Mouse (Mus musculus) liver, embryonic 11.5 days (tissue): ENCODE measurements around the gene Hist1h1d. TPM values are rescaled to one million over a fixed set of nuclear protein-coding genes. Genes with fewer than 3 reads are reported as not detected.
"Not testable (repeated sequence)": the region's sequence is repeated elsewhere in the genome, so short reads cannot be mapped to it uniquely, and the experiment has no call there.

Experiments used
- ATAC-seq: fragments of 200-750 bp; cut with Nextera tagmentation; replicated peaks from 2 replicates; pipeline ENCODE4 v1.8.0; 2017; ENCODE audit warnings: moderate number of reproducible peaks, mild to moderate bottlenecking, moderate TSS enrichment, moderate library complexity; ENCODE audit not compliant: low FRiP score
- DNase-seq: peaks from one replicate; pipeline ENCODE4 v3.0.0-alpha.2; 2017; ENCODE audit warnings: low spot score
- H3K27ac ChIP-seq: fragments of 300-500 bp; sonication (generic); 2 replicates; pipeline ENCODE4 v1.5.1; 2014; ENCODE audit warnings: mild to moderate bottlenecking, low read depth, low read length, control low read depth
- H3K27me3 ChIP-seq: fragments of 300-500 bp; sonication (generic); replicated peaks from 2 replicates; pipeline ENCODE4 v1.6.1; 2014; ENCODE audit warnings: low read length, mixed read lengths; ENCODE audit not compliant: control insufficient read depth, insufficient read depth
- H3K36me3 ChIP-seq: fragments of 300-500 bp; sonication (generic); 2 replicates; pipeline ENCODE4 v1.6.1; 2014; ENCODE audit warnings: mild to moderate bottlenecking, low read length, moderate library complexity, mixed read lengths; ENCODE audit not compliant: control insufficient read depth, insufficient read depth
- H3K4me1 ChIP-seq: fragments of 300-500 bp; sonication (generic); replicated peaks from 2 replicates; pipeline ENCODE4 v1.6.1; 2014; ENCODE audit warnings: low read length, mixed read lengths; ENCODE audit not compliant: control insufficient read depth, insufficient read depth
- H3K4me2 ChIP-seq: fragments of 300-500 bp; sonication (generic); 2 replicates; pipeline ENCODE4 v1.6.1; 2014; ENCODE audit warnings: mild to moderate bottlenecking, control low read depth, moderate library complexity
- H3K4me3 ChIP-seq: fragments of 300-500 bp; sonication (generic); 2 replicates; pipeline ENCODE4 v1.5.1; 2014; ENCODE audit warnings: low read depth, low read length, control low read depth
- H3K9ac ChIP-seq: fragments of 300-500 bp; sonication (generic); 2 replicates; pipeline ENCODE4 v1.6.1; 2014; ENCODE audit warnings: low read depth, low read length, control low read depth
- H3K9me3 ChIP-seq: fragments of 300-500 bp; sonication (generic); 2 replicates; pipeline ENCODE4 v1.6.1; 2016; ENCODE audit warnings: low read length, inconsistent platforms, mixed read lengths; ENCODE audit not compliant: control insufficient read depth
- WGBS: fragments of 180-500 bp; shearing (Covaris S2); extraction: QIAGEN DNeasy Blood & Tissue Kit; methylation state at CpG from one replicate; pipeline ENCODE4 v1.1.7; 2014; 5-methylcytosine and 5-hydroxymethylcytosine counted together
- polyA plus RNA-seq: library from polyadenylated mRNA; unstranded; fragments of >200 nt; fragmentation: Nextera tagmentation; extraction: Ambion mirVana; gene quantifications from 2 replicates; pipeline ENCODE4 v1.2.1, GENCODE M21; 2014

The Hist1h1d gene
- polyA plus RNA-seq, 1 experiment from 2014 or later, result 0.82 TPM

DNA sequence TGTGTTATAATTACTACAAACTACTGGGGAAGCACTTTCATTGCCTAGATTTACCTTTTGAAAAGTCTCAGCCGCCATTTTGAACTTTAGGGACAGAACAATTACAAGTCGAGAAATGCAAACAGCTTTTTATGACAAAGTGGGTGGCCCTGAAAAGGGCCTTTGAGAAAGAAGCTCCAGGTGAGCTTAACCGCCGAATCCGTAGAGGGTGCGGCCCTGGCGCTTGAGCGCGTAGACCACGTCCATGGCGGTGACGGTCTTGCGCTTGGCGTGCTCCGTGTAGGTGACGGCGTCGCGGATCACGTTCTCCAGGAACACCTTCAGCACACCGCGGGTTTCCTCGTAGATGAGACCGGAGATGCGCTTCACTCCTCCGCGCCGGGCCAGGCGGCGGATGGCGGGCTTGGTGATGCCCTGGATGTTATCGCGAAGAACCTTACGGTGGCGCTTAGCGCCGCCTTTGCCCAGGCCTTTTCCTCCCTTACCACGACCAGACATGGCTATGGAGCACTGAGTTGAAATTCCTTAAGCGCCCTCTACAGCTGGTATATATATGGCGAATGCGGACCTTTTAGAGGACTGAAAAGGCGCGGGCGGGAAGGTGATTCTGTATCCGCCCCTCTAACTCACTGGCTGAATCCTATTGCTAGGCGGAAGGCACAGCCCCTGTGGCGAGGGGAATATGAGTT is 1.8 kb upstream of the Hist1h1d start, which contains the start of gene Hist1h4f:
Gene Hist1h4f (minus strand): TSS at position 503 of the 689 bp plus-strand sequence.
- Histone ChIP-seq H3K4me2 (peak within 1 kb of the TSS; percentile 72), H3K9ac (peak within 1 kb of the TSS; percentile 61), H3K27ac (peak within 1 kb of the TSS; percentile 99), H3K4me3 (peak within 1 kb of the TSS; percentile 46)
- under 1% methylated on average over 47 of the region's 47 CpGs for WGBS
- not testable (repeated sequence) for H3K9me3 ChIP-seq, H3K36me3 ChIP-seq, H3K27me3 ChIP-seq, H3K4me1 ChIP-seq
- DNase-seq, result peak; percentile 97
- peak; percentile 72 for ATAC-seq

DNA sequence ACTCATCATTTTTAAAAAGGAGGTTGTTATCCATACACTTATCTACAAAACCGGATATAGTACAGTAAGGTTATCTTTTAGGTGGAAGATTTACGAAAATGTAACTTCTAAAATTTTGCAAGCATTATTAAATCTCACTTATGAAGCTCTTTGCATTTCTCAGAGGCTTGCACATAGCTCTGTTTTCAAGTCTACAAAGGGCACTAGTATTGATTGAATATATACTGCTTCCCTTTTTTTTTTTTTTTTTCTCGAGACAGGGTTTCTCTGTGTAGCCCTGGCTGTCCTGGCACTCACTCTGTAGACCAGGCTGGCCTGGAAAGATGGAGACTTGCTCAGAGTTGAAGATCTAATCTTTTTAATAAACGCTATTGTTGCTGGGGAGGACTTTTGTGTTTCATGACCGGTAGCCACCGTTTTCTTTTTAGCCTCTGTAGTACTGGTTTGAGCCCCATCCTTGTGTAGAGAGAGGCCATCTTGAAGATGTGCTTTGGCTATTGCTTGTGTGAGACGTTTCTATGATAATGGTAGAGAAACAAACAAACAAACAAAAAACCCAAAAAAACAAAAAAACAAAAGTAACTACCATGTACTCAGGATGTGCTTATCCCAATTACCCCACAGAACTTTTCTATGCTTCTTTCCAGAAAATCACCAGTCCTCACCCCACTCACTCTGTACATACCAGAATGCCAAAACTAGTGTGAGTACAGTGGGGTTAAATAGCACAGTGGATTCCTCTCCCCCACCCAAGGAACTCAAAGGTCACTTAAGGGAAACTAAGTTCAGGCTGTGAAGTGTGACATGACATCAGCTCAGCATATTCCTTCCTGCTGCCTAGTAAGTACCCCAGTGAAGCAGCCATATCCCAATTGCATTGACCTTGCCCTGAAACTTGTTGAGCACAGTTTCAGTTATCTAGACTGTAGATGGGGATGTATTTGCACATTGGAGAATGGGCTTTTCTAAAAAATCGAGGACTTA is 839 bp upstream of the Hist1h1d start:
- H3K27ac ChIP-seq, result peak overlapping the region; percentile 99
- peak overlapping the region; percentile 72 for H3K4me2 ChIP-seq
- H3K27me3 ChIP-seq, result no peaks in the 10 kb centered on the region
- WGBS, result 42% methylated on average over 8 of the region's 8 CpGs
- peak overlapping the region; percentile 46 for H3K4me3 ChIP-seq
- H3K9me3 ChIP-seq, result no peaks in the 10 kb centered on the region
- DNase-seq (no peak), ATAC-seq (no peak)
- H3K36me3 ChIP-seq, result no peaks in the 10 kb centered on the region
- H3K4me1 ChIP-seq, result 0 out of 2 replicates have a peak, but pooled peaks cover 13% of the 10 kb centered on the region
- peak overlapping the region; percentile 61 for H3K9ac ChIP-seq

DNA sequence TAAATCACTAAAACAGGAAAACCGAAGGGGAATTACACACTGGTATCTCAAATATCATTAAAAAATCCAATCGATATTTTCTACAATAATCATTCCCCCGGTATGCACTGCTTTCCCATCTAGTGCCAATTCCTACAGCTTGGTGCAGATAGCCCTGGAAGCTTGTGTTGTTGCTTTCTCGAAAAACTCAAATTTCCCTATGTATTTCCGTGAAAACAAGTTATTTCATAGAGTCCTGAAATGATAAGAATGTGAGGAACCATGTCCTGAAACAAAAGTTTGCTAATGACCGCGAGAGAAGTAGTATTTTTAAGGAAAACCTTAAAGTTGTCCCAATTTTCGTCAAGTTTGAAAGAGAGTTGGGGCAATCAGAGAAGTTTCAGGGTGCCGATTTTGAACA is 1.3 kb downstream of the Hist1h1d start:
- 21% methylated on average over 9 of the region's 9 CpGs for WGBS
- 0 out of 2 replicates have a peak, but pooled peaks cover 13% of the 10 kb centered on the region for H3K4me1 ChIP-seq
- H3K9me3 ChIP-seq, result no peaks in the 10 kb centered on the region
- peak overlapping the region; percentile 100 for H3K27ac ChIP-seq
- H3K36me3 ChIP-seq, result no peaks in the 10 kb centered on the region
- H3K4me3 ChIP-seq, result peak overlapping the region; percentile 56
- DNase-seq (no peak), ATAC-seq (no peak)
- no peaks in the 10 kb centered on the region for H3K27me3 ChIP-seq
- H3K9ac ChIP-seq, result peak overlapping the region; percentile 91
- H3K4me2 ChIP-seq, result peak overlapping the region; percentile 83

DNA sequence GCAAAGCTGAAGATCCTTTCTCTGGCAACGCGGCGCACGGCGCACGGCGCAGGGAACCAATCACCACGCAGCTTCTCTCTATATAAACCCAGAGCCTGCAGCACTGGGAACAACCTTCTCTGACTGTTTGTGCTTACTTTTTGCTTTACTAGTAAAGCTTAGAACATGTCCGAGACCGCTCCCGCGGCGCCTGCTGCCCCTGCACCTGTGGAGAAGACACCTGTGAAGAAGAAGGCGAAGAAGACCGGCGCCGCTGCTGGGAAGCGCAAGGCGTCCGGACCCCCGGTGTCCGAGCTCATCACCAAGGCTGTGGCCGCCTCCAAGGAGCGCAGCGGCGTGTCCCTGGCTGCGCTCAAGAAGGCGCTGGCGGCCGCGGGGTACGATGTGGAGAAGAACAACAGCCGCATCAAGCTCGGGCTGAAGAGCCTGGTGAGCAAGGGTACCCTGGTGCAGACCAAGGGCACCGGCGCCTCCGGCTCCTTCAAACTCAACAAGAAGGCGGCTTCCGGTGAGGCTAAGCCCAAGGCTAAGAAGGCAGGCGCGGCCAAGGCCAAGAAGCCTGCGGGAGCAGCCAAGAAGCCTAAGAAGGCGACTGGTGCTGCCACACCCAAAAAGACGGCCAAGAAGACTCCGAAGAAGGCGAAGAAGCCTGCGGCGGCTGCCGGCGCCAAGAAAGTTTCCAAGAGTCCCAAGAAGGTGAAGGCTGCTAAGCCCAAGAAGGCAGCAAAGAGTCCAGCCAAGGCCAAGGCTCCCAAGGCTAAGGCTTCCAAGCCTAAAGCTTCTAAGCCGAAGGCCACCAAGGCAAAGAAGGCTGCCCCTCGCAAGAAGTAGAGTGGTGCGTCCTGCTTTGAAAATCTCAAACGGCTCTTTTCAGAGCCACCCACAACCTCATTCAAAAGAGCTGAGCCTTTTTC is 2.1 kb downstream of the Hist1h1d start:
- Histone ChIP-seq H3K27me3 (no peaks in the 10 kb centered on the region), H3K9me3 (no peaks in the 10 kb centered on the region), H3K36me3 (no peaks in the 10 kb centered on the region), H3K27ac (peak overlapping the region; percentile 100), H3K9ac (peak overlapping the region; percentile 91), H3K4me3 (peak overlapping the region; percentile 56), H3K4me1 (0 out of 2 replicates have a peak, but pooled peaks cover 13% of the 10 kb centered on the region), H3K4me2 (peak overlapping the region; percentile 83)
- under 1% methylated on average over 54 of the region's 54 CpGs for WGBS
- peak; percentile 81 for ATAC-seq
- peak; percentile 88 for DNase-seq

DNA sequence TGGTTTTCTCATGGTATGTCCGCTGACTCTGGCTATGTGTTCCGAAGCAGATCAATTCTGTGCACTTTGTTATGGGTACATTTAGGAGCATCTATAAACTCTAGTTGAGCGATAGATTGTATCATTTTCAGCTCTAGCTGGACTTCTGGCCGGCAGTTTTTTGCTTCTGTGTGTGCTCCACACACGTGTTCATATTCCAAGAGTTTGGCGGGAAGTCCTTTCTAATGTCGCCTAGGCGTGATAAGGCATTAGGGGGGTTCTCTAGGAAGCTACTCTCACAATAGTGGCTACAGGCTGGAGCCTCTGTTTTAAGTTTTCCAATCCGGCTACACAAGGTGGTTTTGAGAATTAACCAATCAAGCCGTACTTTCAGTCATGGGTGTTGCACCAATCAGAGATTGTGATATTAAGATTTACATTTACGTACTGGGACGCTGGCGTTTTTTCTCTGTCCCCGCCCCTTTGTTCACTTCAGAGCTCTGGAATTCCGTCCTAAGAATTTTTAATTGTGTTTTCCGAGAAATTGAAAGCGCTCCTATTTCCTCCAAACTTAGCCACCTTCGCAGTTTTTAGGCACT is 2.9 kb downstream of the Hist1h1d start:
- WGBS, result under 1% methylated on average over 18 of the region's 18 CpGs
- DNase-seq, result peak; percentile 75
- no peaks in the 10 kb centered on the region for H3K36me3 ChIP-seq
- H3K4me2 ChIP-seq, result peak overlapping the region; percentile 83
- H3K9ac ChIP-seq, result peak overlapping the region; percentile 91
- H3K4me3 ChIP-seq, result peak overlapping the region; percentile 56
- 0 out of 2 replicates have a peak, but pooled peaks cover 8% of the 10 kb centered on the region for H3K4me1 ChIP-seq
- H3K9me3 ChIP-seq, result no peaks in the 10 kb centered on the region
- H3K27me3 ChIP-seq, result no peaks in the 10 kb centered on the region
- peak overlapping the region; percentile 100 for H3K27ac ChIP-seq
- ATAC-seq, result peak; percentile 66

DNA sequence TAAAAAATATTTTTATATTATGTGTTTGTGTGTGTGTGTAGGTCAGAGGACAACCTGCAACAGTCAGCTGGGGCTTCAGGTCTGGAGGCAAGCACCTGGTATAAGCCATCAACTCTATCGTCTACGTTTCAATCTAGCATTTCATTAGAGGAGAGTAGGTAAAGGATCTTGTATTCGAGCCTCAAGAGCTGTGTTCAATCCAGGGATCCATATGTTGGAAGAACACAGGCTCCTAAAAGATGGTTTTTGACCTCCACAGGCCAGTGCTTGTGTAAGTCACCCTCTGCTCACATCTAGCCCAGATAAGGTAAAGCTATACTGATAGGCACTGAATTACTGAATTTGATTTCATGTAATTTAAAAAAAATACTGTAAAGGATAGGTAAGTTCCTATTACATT is 3.8 kb downstream of the Hist1h1d start:
- ATAC-seq (no peak), DNase-seq (no peak)
- Histone ChIP-seq H3K4me1 (0 out of 2 replicates have a peak, but pooled peaks cover 7% of the 10 kb centered on the region), H3K4me2 (peak overlapping the region; percentile 83), H3K9ac (peak overlapping the region; percentile 91; the same call in 1 of the 2 replicates), H3K9me3 (no peaks in the 10 kb centered on the region), H3K27ac (peak overlapping the region; percentile 100), H3K27me3 (no peaks in the 10 kb centered on the region), H3K36me3 (no peaks in the 10 kb centered on the region), H3K4me3 (peak overlapping the region; percentile 56)
- WGBS, result 67% methylated on average over 3 of the region's 3 CpGs

DNA sequence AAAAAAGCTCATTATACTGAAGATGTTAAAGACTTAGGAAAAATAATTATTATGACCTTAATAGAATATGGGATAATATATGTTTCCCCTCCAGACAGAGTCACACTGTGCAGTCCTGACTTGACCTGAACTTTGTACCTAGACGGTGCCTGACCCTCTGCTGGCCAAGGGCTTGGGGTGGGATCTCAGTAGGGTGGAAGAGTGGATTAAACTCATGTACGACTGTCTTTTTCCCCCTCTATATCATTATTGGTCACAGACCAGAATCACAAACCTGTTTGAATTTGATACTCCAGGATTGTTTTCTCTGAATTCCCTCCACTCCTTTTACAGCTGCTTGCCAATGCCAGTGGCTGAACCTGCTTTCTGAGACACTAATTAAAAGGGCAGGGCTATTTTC is 7.6 kb downstream of the Hist1h1d start:
- not testable (repeated sequence) for ATAC-seq, H3K9me3 ChIP-seq, H3K27me3 ChIP-seq, H3K36me3 ChIP-seq, H3K4me1 ChIP-seq
- Histone ChIP-seq H3K9ac (peak overlapping the region; percentile 50; the same call in 1 of the 2 replicates), H3K4me2 (peak overlapping the region; percentile 47), H3K4me3 (0 out of 2 replicates have a peak overlapping the region, but pooled peaks have one; percentile 10), H3K27ac (peak overlapping the region; percentile 64)
- WGBS, result 27% methylated on average over 2 of the region's 2 CpGs
- peak; percentile 51 for DNase-seq
